In genomic region chr7:109523741-109524441, GRCm38 (mm10) we compare ENCODE assay signal across 10 mouse cellular contexts. TPM values are rescaled to one million over a fixed set of nuclear protein-coding genes. Genes with fewer than 3 reads are reported as not detected.
DNase-seq lines count a peak whose midpoint lies in the region; ATAC-seq and TF ChIP-seq lines count a peak whose summit lies in the region.
"Had no signal": no experiment of that assay in that cellular context is flagged by ENCODE, and none has a peak within 500 bp of the region (broad histone marks: within the 10 kb centered on the region; RNA-seq: fewer than 3 reads in every experiment).

No protein-coding gene starts in this region.

- peaks cover 4% of the 10 kb centered on the region; the same call in 1 of the 2 replicates for H3K4me1 ChIP-seq in forebrain, embryonic 11.5 days (replicated peaks; ENCODE audit: control insufficient read depth, insufficient read depth, low read length)
- H3K4me1 ChIP-seq in forebrain, embryonic 12.5 days: peaks cover 19% of the 10 kb centered on the region
- peaks cover 8% of the 10 kb centered on the region; the same call in 1 of the 2 replicates for H3K4me1 ChIP-seq in lung, embryonic 14.5 days (ENCODE audit: insufficient read depth)
- H3K4me1 ChIP-seq in liver, embryonic 15.5 days (replicated peaks): peaks cover 58% of the 10 kb centered on the region

- DNase-seq in forebrain, embryonic 11.5 days (ENCODE audit: low spot score): no peak
- DNase-seq in lung, embryonic 14.5 days: peak; percentile 28
- no peak for DNase-seq in lung, postnatal 25 days (ENCODE audit: low spot score)
- peak; percentile 64 for DNase-seq in adipocyte (ENCODE audit: low spot score)
- DNase-seq in left cerebral cortex, adult 9 months (ENCODE audit: low spot score in 2 of 2): no peak

- H3K36me3 ChIP-seq in forebrain, embryonic 11.5 days (ENCODE audit: control insufficient read depth, insufficient read depth, low read length): peaks cover 6% of the 10 kb centered on the region; the same call in 1 of the 2 replicates
- peaks cover 61% of the 10 kb centered on the region for H3K36me3 ChIP-seq in forebrain, embryonic 12.5 days (replicated peaks)
- peaks cover 87% of the 10 kb centered on the region for H3K36me3 ChIP-seq in lung, embryonic 14.5 days (ENCODE audit: insufficient read depth)
- peaks cover 83% of the 10 kb centered on the region for H3K36me3 ChIP-seq in liver, embryonic 15.5 days (replicated peaks)

- no peaks in the 10 kb centered on the region for H3K27me3 ChIP-seq in forebrain, embryonic 11.5 days (ENCODE audit: control insufficient read depth, insufficient read depth, low read length)
- no peaks in the 10 kb centered on the region for H3K27me3 ChIP-seq in forebrain, embryonic 12.5 days
- H3K27me3 ChIP-seq in lung, embryonic 14.5 days (ENCODE audit: insufficient read depth, low read length): no peaks in the 10 kb centered on the region
- no peaks in the 10 kb centered on the region for H3K27me3 ChIP-seq in liver, embryonic 15.5 days
- H3K27me3 ChIP-seq: neural tube, embryonic 12.5 days had no signal

- H3K9ac ChIP-seq in forebrain, embryonic 11.5 days (ENCODE audit: low read length): no peak overlapping the region
- H3K9ac ChIP-seq in forebrain, embryonic 12.5 days: no peak overlapping the region
- no peak overlapping the region for H3K9ac ChIP-seq in lung, embryonic 14.5 days
- no peak overlapping the region for H3K9ac ChIP-seq in liver, embryonic 15.5 days
- H3K9ac ChIP-seq: neural tube, embryonic 12.5 days had no signal

- no peaks in the 10 kb centered on the region for H3K9me3 ChIP-seq in forebrain, embryonic 11.5 days (ENCODE audit: control insufficient read depth, low read length)
- no peaks in the 10 kb centered on the region for H3K9me3 ChIP-seq in forebrain, embryonic 12.5 days
- H3K9me3 ChIP-seq in lung, embryonic 14.5 days (ENCODE audit: low read depth, low read length): no peaks in the 10 kb centered on the region
- no peaks in the 10 kb centered on the region for H3K9me3 ChIP-seq in liver, embryonic 15.5 days (replicated peaks)
- H3K9me3 ChIP-seq: neural tube, embryonic 12.5 days had no signal

- H3K4me2 ChIP-seq in forebrain, embryonic 11.5 days (ENCODE audit: low read depth, low read length, severe bottlenecking): no peak overlapping the region
- H3K4me2 ChIP-seq in forebrain, embryonic 12.5 days: no peak overlapping the region
- H3K4me2 ChIP-seq in lung, embryonic 14.5 days: no peak overlapping the region
- no peak overlapping the region for H3K4me2 ChIP-seq in liver, embryonic 15.5 days
- H3K4me2 ChIP-seq: neural tube, embryonic 12.5 days had no signal

- no peak for TF ChIP-seq CTCF in lung, embryonic 14.5 days (IDR thresholded peaks at IDR 0.05; ENCODE audit: low read depth)

- no peak for ATAC-seq in forebrain, embryonic 11.5 days (replicated peaks; ENCODE audit: low FRiP score)
- no peak for ATAC-seq in forebrain, embryonic 12.5 days (ENCODE audit: low FRiP score)
- no peak for ATAC-seq in lung, embryonic 14.5 days (ENCODE audit: insufficient read depth)
- no peak for ATAC-seq in liver, embryonic 15.5 days (ENCODE audit: insufficient read depth)
- no peak for ATAC-seq in granulocyte monocyte progenitor cell, adult 5-6 weeks (replicated peaks; ENCODE audit: poor library complexity, severe bottlenecking)
- ATAC-seq: inflammation-experienced regulatory T-cells, adult 6 months had no signal

- H3K27ac ChIP-seq in forebrain, embryonic 11.5 days (ENCODE audit: low read depth, low read length): peak overlapping the region; percentile 18; the same call in 1 of the 2 replicates
- H3K27ac ChIP-seq in forebrain, embryonic 12.5 days: no peak overlapping the region; the same call in 1 of the 2 replicates
- H3K27ac ChIP-seq in lung, embryonic 14.5 days (ENCODE audit: low read depth): no peak overlapping the region; the same call in 1 of the 2 replicates
- H3K27ac ChIP-seq in liver, embryonic 15.5 days (replicated peaks): peak overlapping the region; percentile 51
- H3K27ac ChIP-seq: neural tube, embryonic 12.5 days had no signal

- H3K4me3 ChIP-seq in forebrain, embryonic 11.5 days (ENCODE audit: low read depth, low read length): no peak overlapping the region
- H3K4me3 ChIP-seq in forebrain, embryonic 12.5 days (replicated peaks): no peak overlapping the region
- no peak overlapping the region for H3K4me3 ChIP-seq in lung, embryonic 14.5 days (ENCODE audit: low read depth, low read length)
- no peak overlapping the region for H3K4me3 ChIP-seq in liver, embryonic 15.5 days (replicated peaks)
- H3K4me3 ChIP-seq: neural tube, embryonic 12.5 days had no signal

- 68% methylated on average over 6 of the region's 6 CpGs for WGBS in forebrain, embryonic 11.5 days
- 64% methylated on average over 6 of the region's 6 CpGs for WGBS in forebrain, embryonic 12.5 days
- WGBS in lung, embryonic 14.5 days: 65% methylated on average over 6 of the region's 6 CpGs
- 57% methylated on average over 6 of the region's 6 CpGs for WGBS in liver, embryonic 15.5 days (ENCODE audit: insufficient replicate concordance)

RNA-seq across cellular contexts. Expression of gene Rpl27a, which starts 4.9 kb away (rescaled TPM):
- 103 and 119 TPM in 2 replicates for polyA plus RNA-seq in forebrain, embryonic 11.5 days (2014; fragmentation: Nextera tagmentation; extraction: Ambion mirVana)
- polyA plus RNA-seq in forebrain, embryonic 12.5 days (2016; fragmentation: Nextera tagmentation; extraction: Ambion mirVana): 97.2 and 98.3 TPM in 2 replicates
- 157 and 166 TPM in 2 replicates for polyA plus RNA-seq in lung, embryonic 14.5 days (2014; fragmentation: Nextera tagmentation; extraction: Ambion mirVana)
- 58.5 and 71.9 TPM in 2 replicates for polyA plus RNA-seq in liver, embryonic 15.5 days (2015; fragmentation: Nextera tagmentation; extraction: Ambion mirVana)
- total RNA-seq in granulocyte monocyte progenitor cell, adult 5-6 weeks (2014; fragmentation: Nextera tagmentation): 686 and 801 TPM in 2 replicates
- total RNA-seq in granulocyte monocyte progenitor cell, adult 5-6 weeks (2017): 939 and 1,342 TPM in 2 replicates

RNA-seq across cellular contexts. Expression of gene Trim66, which starts 16.0 kb away (rescaled TPM):
- 0.37 and 0.67 TPM in 2 replicates for polyA plus RNA-seq in forebrain, embryonic 11.5 days (2014; fragmentation: Nextera tagmentation; extraction: Ambion mirVana)
- 0.64 and 1.6 TPM in 2 replicates for polyA plus RNA-seq in forebrain, embryonic 12.5 days (2016; fragmentation: Nextera tagmentation; extraction: Ambion mirVana)
- polyA plus RNA-seq in lung, embryonic 14.5 days (2014; fragmentation: Nextera tagmentation; extraction: Ambion mirVana): 0.04 and 0.05 TPM in 2 replicates
- polyA plus RNA-seq in liver, embryonic 15.5 days (2015; fragmentation: Nextera tagmentation; extraction: Ambion mirVana): not detected in 2 replicates
- total RNA-seq in granulocyte monocyte progenitor cell, adult 5-6 weeks (2014; fragmentation: Nextera tagmentation): 0.11 TPM in 1 of 2 replicates, not detected in the other
- total RNA-seq in granulocyte monocyte progenitor cell, adult 5-6 weeks (2017): 0.09 TPM in 1 of 2 replicates, not detected in the other
- polyA plus RNA-seq: inflammation-experienced regulatory T-cells, adult 6 months had no signal

Comparison
In these comparisons a context has a peak if more than half of its experiments do, and no peak if none do; other contexts are left out.
1. DNase-seq: peak in lung, embryonic 14.5 days (single experiment) and adipocyte (single experiment); none in forebrain, embryonic 11.5 days (single experiment), lung, postnatal 25 days (single experiment) and left cerebral cortex, adult 9 months (0 of 2).
2. H3K27ac ChIP-seq: peak in forebrain, embryonic 11.5 days (single experiment) and liver, embryonic 15.5 days (single experiment); none in forebrain, embryonic 12.5 days (single experiment) and lung, embryonic 14.5 days (single experiment).